Mouse (Mus musculus): ENCODE measurements at regions not wholly inside any gene's neighbourhood (a gene's known extent, or its start where the extent isn't known, plus 50 kb on each side); places are given as distances from the start of the nearest gene placed in this dataset.

- ATAC-seq (replicated peaks; ENCODE audit: low FRiP score, low read depth) = no peak
- TF ChIP-seq CTCF (IDR thresholded peaks at IDR 0.05; ENCODE audit: low read depth) = no peak
- 67% methylated on average over 2 of the region's 2 CpGs for WGBS
Measured at GRCm38 (mm10) chr2:50841881-50842280, 307.0 kb downstream of the Rnd3 start.

GRCm38 (mm10) chr2:50835511-50836320 lies 313.2 kb downstream of the Rnd3 start:
- H3K27ac ChIP-seq = no peak overlapping the region
- H3K4me3 ChIP-seq (replicated peaks; ENCODE audit: low read depth, low read length) = no peak overlapping the region
- no peaks in the 10 kb centered on the region for H3K4me1 ChIP-seq (replicated peaks; ENCODE audit: insufficient read depth, low read length)
- H3K4me2 ChIP-seq (ENCODE audit: low read length) = no peak overlapping the region
- no peaks in the 10 kb centered on the region for H3K36me3 ChIP-seq (ENCODE audit: insufficient read depth, low read length)
- ATAC-seq (replicated peaks; ENCODE audit: low FRiP score, low read depth) = no peak
- WGBS = 54% methylated on average over 6 of the region's 6 CpGs
- no peaks in the 10 kb centered on the region for H3K27me3 ChIP-seq (ENCODE audit: insufficient read depth, low read length)
- H3K9ac ChIP-seq (ENCODE audit: low read depth, low read length) = no peak overlapping the region
- no peak for TF ChIP-seq CTCF (IDR thresholded peaks at IDR 0.05; ENCODE audit: low read depth)
- H3K9me3 ChIP-seq (replicated peaks; ENCODE audit: low read length) = no peaks in the 10 kb centered on the region
- no peak for DNase-seq (ENCODE audit: low spot score)

More at GRCm38 (mm10) chr2:50841881-50842280, 307.0 kb downstream of the Rnd3 start:
- no peaks in the 10 kb centered on the region for H3K36me3 ChIP-seq (ENCODE audit: insufficient read depth, low read length)
- no peak overlapping the region for H3K9ac ChIP-seq (ENCODE audit: low read depth, low read length)
- H3K9me3 ChIP-seq (replicated peaks; ENCODE audit: low read length) = no peaks in the 10 kb centered on the region
- no peak for DNase-seq (ENCODE audit: low spot score)
- H3K27ac ChIP-seq = no peak overlapping the region
- no peaks in the 10 kb centered on the region for H3K4me1 ChIP-seq (replicated peaks; ENCODE audit: insufficient read depth, low read length)
- no peak overlapping the region for H3K4me2 ChIP-seq (ENCODE audit: low read length)
- no peaks in the 10 kb centered on the region for H3K27me3 ChIP-seq (ENCODE audit: insufficient read depth, low read length)
- H3K4me3 ChIP-seq (replicated peaks; ENCODE audit: low read depth, low read length) = no peak overlapping the region

- Histone ChIP-seq H3K4me3 (replicated peaks; ENCODE audit: low read depth, low read length) (no peak overlapping the region), H3K36me3 (ENCODE audit: insufficient read depth, low read length) (no peaks in the 10 kb centered on the region), H3K27ac (no peak overlapping the region), H3K4me1 (replicated peaks; ENCODE audit: insufficient read depth, low read length) (no peaks in the 10 kb centered on the region), H3K9me3 (replicated peaks; ENCODE audit: low read length) (no peaks in the 10 kb centered on the region), H3K4me2 (ENCODE audit: low read length) (no peak overlapping the region), H3K9ac (ENCODE audit: low read depth, low read length) (no peak overlapping the region), H3K27me3 (ENCODE audit: insufficient read depth, low read length) (no peaks in the 10 kb centered on the region)
- DNase-seq (ENCODE audit: low spot score) (no peak), ATAC-seq (replicated peaks; ENCODE audit: low FRiP score, low read depth) (no peak)
- 93% methylated on average over 5 of the region's 5 CpGs for WGBS
- TF ChIP-seq CTCF (IDR thresholded peaks at IDR 0.05; ENCODE audit: low read depth) = no peak
Measured at GRCm38 (mm10) chr2:50833791-50834190, 315.1 kb downstream of the Rnd3 start.

GRCm38 (mm10) chr2:50832471-50832870 lies 316.4 kb downstream of the Rnd3 start:
- H3K27ac ChIP-seq = no peak overlapping the region
- H3K9me3 ChIP-seq (replicated peaks; ENCODE audit: low read length) = no peaks in the 10 kb centered on the region
- no peaks in the 10 kb centered on the region for H3K36me3 ChIP-seq (ENCODE audit: insufficient read depth, low read length)
- no peak overlapping the region for H3K4me3 ChIP-seq (replicated peaks; ENCODE audit: low read depth, low read length)
- no peak overlapping the region for H3K4me2 ChIP-seq (ENCODE audit: low read length)
- no peaks in the 10 kb centered on the region for H3K4me1 ChIP-seq (replicated peaks; ENCODE audit: insufficient read depth, low read length)
- DNase-seq (ENCODE audit: low spot score) (no peak), ATAC-seq (replicated peaks; ENCODE audit: low FRiP score, low read depth) (no peak)
- no peak for TF ChIP-seq CTCF (IDR thresholded peaks at IDR 0.05; ENCODE audit: low read depth)
- no peak overlapping the region for H3K9ac ChIP-seq (ENCODE audit: low read depth, low read length)
- WGBS = 91% methylated on average over 4 of the region's 4 CpGs
- no peaks in the 10 kb centered on the region for H3K27me3 ChIP-seq (ENCODE audit: insufficient read depth, low read length)

GRCm38 (mm10) chr2:50830056-50830720 lies 318.7 kb downstream of the Rnd3 start:
- H3K27ac ChIP-seq = no peak overlapping the region
- H3K9me3 ChIP-seq (replicated peaks; ENCODE audit: low read length) = no peaks in the 10 kb centered on the region
- no peaks in the 10 kb centered on the region for H3K36me3 ChIP-seq (ENCODE audit: insufficient read depth, low read length)
- no peak for ATAC-seq (replicated peaks; ENCODE audit: low FRiP score, low read depth)
- H3K9ac ChIP-seq (ENCODE audit: low read depth, low read length) = no peak overlapping the region
- no peak overlapping the region for H3K4me3 ChIP-seq (replicated peaks; ENCODE audit: low read depth, low read length)
- no peaks in the 10 kb centered on the region for H3K4me1 ChIP-seq (replicated peaks; ENCODE audit: insufficient read depth, low read length)
- TF ChIP-seq CTCF (IDR thresholded peaks at IDR 0.05; ENCODE audit: low read depth) = peak; percentile 48; the same call in 1 of the 2 replicates
- DNase-seq (ENCODE audit: low spot score) = no peak
- WGBS = 62% methylated on average over 5 of the region's 5 CpGs
- no peaks in the 10 kb centered on the region for H3K27me3 ChIP-seq (ENCODE audit: insufficient read depth, low read length)
- H3K4me2 ChIP-seq (ENCODE audit: low read length) = no peak overlapping the region

GRCm38 (mm10) chr2:50827097-50827496 lies 321.8 kb downstream of the Rnd3 start:
- WGBS = 74% methylated on average over 5 of the region's 5 CpGs
- no peak for TF ChIP-seq CTCF (IDR thresholded peaks at IDR 0.05; ENCODE audit: low read depth)
- Histone ChIP-seq H3K4me2 (ENCODE audit: low read length) (no peak overlapping the region), H3K36me3 (ENCODE audit: insufficient read depth, low read length) (no peaks in the 10 kb centered on the region), H3K27ac (no peak overlapping the region), H3K4me1 (replicated peaks; ENCODE audit: insufficient read depth, low read length) (no peaks in the 10 kb centered on the region), H3K4me3 (replicated peaks; ENCODE audit: low read depth, low read length) (no peak overlapping the region), H3K9me3 (replicated peaks; ENCODE audit: low read length) (no peaks in the 10 kb centered on the region), H3K9ac (ENCODE audit: low read depth, low read length) (no peak overlapping the region), H3K27me3 (ENCODE audit: insufficient read depth, low read length) (no peaks in the 10 kb centered on the region)
- no peak for ATAC-seq (replicated peaks; ENCODE audit: low FRiP score, low read depth)
- no peak for DNase-seq (ENCODE audit: low spot score)

Measured in kidney, postnatal 0 days (tissue).